Mouse (Mus musculus) CH12.LX (cell line): Measurements from ENCODE around the gene Rhbdf2. TPM values are rescaled to one million over a fixed set of nuclear protein-coding genes. Genes with fewer than 3 reads are reported as not detected.

Experiments used
- DNase-seq: peaks from one replicate; pipeline ENCODE4 v3.0.0-alpha.2; 2013; ENCODE audit errors: extremely low read depth
- H3K27ac ChIP-seq: 2 replicates; pipeline ENCODE4 v1.5.1; 2012; ENCODE audit warnings: low read depth, mild to moderate bottlenecking, control low read depth, moderate library complexity; ENCODE audit not compliant: insufficient read depth
- H3K27me3 ChIP-seq: replicated peaks from 2 replicates; pipeline ENCODE3; 2012; ENCODE audit warnings: inconsistent platforms
- H3K36me3 ChIP-seq, 2 experiments: replicated peaks in 1 of 2; 2 replicates each; pipeline versions ENCODE3 to v1.6.1; 2012; ENCODE audit warnings: inconsistent platforms in 1 of 2, low read length in 1 of 2, mild to moderate bottlenecking in 1 of 2, mixed read lengths in 1 of 2, moderate library complexity in 1 of 2; ENCODE audit not compliant: control insufficient read depth in 1 of 2, insufficient read depth in 1 of 2
- H3K4me1 ChIP-seq, 2 experiments: 2 replicates each; pipeline ENCODE4 v1.6.1; 2012; ENCODE audit warnings: inconsistent platforms in 1 of 2, moderate library complexity in 1 of 2; ENCODE audit not compliant: insufficient read depth in 2 of 2, control insufficient read depth in 1 of 2
- H3K4me2 ChIP-seq: 2 replicates; pipeline ENCODE4 v1.6.1; 2012; ENCODE audit warnings: low read depth, mild to moderate bottlenecking, control low read depth; ENCODE audit not compliant: poor library complexity, insufficient read depth, severe bottlenecking
- H3K4me3 ChIP-seq, 3 experiments: fragments of 150-350 bp in 1 of 3; sonication (generic) in 1 of 3; replicated peaks in 1 of 3; 2 replicates each; pipeline versions ENCODE3 to v1.5.1; 2011 to 2012; ENCODE audit warnings: low read depth in 2 of 3, low read length in 2 of 3, mild to moderate bottlenecking in 2 of 3, moderate library complexity in 2 of 3, control low read depth in 1 of 3, improper control_type of control experiment in 1 of 3, inconsistent platforms in 1 of 3, mixed read lengths in 1 of 3; ENCODE audit not compliant: poor library complexity in 1 of 3
- H3K79me2 ChIP-seq: replicated peaks from 2 replicates; pipeline ENCODE4 v1.6.1; 2012; ENCODE audit warnings: mild to moderate bottlenecking, moderate library complexity; ENCODE audit not compliant: control insufficient read depth, poor library complexity, insufficient read depth, severe bottlenecking; ENCODE audit errors: extremely low read depth
- H3K9ac ChIP-seq: 2 replicates; pipeline ENCODE4 v1.6.1; 2012; ENCODE audit warnings: low read depth, mild to moderate bottlenecking, control low read depth, moderate library complexity; ENCODE audit not compliant: insufficient read depth
- H3K9me3 ChIP-seq: replicated peaks from 2 replicates; pipeline ENCODE3; 2012; ENCODE audit warnings: low read length, inconsistent platforms, mixed read lengths
- BHLHE40 ChIP-seq: IDR thresholded peaks from 2 replicates; pipeline ENCODE4 v1.6.1; 2011; ENCODE audit warnings: mild to moderate bottlenecking, low read depth, low read length, improper control_type of control experiment
- CHD1 ChIP-seq: IDR thresholded peaks from 2 replicates; pipeline ENCODE4 v1.6.1; 2012; ENCODE audit warnings: low read depth, low read length, improper control_type of control experiment, inconsistent platforms
- CTCF ChIP-seq, 2 experiments: IDR thresholded peaks in 1 of 2; conservative IDR thresholded peaks in 1 of 2; 2 replicates each; pipeline ENCODE4 v1.5.1; 2011 to 2012; ENCODE audit warnings: low read depth in 2 of 2, low read length in 2 of 2, improper control_type of control experiment in 1 of 2, inconsistent platforms in 1 of 2, mild to moderate bottlenecking in 1 of 2, moderate library complexity in 1 of 2
- E2F4 ChIP-seq: IDR thresholded peaks from 2 replicates; pipeline ENCODE4 v1.6.1; 2011; ENCODE audit warnings: low read depth, low read length, improper control_type of control experiment; ENCODE audit not compliant: insufficient replicate concordance
- ELF1 ChIP-seq: IDR thresholded peaks from 2 replicates; pipeline ENCODE4 v1.6.1; 2014; ENCODE audit warnings: low read depth, mild to moderate bottlenecking, inconsistent platforms, low read length, improper control_type of control experiment
- EP300 ChIP-seq: IDR thresholded peaks from 2 replicates; pipeline ENCODE4 v1.6.1; 2011; ENCODE audit warnings: low read length, improper control_type of control experiment
- ETS1 ChIP-seq: conservative IDR thresholded peaks from 2 replicates; pipeline ENCODE4 v1.6.1; 2012; ENCODE audit warnings: low read depth, mild to moderate bottlenecking, inconsistent platforms, low read length, improper control_type of control experiment, moderate library complexity
- GABPA ChIP-seq: IDR thresholded peaks from 2 replicates; pipeline ENCODE4 v1.6.1; 2012; ENCODE audit warnings: low read depth, low read length, improper control_type of control experiment, inconsistent platforms; ENCODE audit not compliant: insufficient replicate concordance
- IRF4 ChIP-seq: IDR thresholded peaks from 2 replicates; pipeline ENCODE4 v1.6.1; 2014; ENCODE audit warnings: low read depth, mild to moderate bottlenecking, inconsistent platforms, low read length, improper control_type of control experiment
- JUND ChIP-seq: conservative IDR thresholded peaks from 2 replicates; pipeline ENCODE4 v1.6.1; 2011; ENCODE audit warnings: low read depth, low read length, improper control_type of control experiment
- MAFK ChIP-seq: IDR thresholded peaks from 2 replicates; pipeline ENCODE4 v1.6.1; 2011; ENCODE audit warnings: low read length, improper control_type of control experiment; ENCODE audit not compliant: insufficient replicate concordance
- MAX ChIP-seq: IDR thresholded peaks from 2 replicates; pipeline ENCODE4 v1.6.1; 2011; ENCODE audit warnings: low read length, improper control_type of control experiment
- MAZ ChIP-seq: IDR thresholded peaks from 2 replicates; pipeline ENCODE4 v1.6.1; 2012; ENCODE audit warnings: low read depth, mild to moderate bottlenecking, inconsistent platforms, low read length, improper control_type of control experiment, moderate library complexity
- MEF2A ChIP-seq: IDR thresholded peaks from 2 replicates; pipeline ENCODE4 v1.6.1; 2014; ENCODE audit warnings: low read depth, mild to moderate bottlenecking, inconsistent platforms, low read length, improper control_type of control experiment, borderline replicate concordance
- MXI1 ChIP-seq: IDR thresholded peaks from 2 replicates; pipeline ENCODE4 v1.6.1; 2011; ENCODE audit warnings: mild to moderate bottlenecking, low read depth, low read length, improper control_type of control experiment
- PAX5 ChIP-seq: IDR thresholded peaks from 2 replicates; pipeline ENCODE4 v1.6.1; 2012; ENCODE audit warnings: low read length, inconsistent platforms, mixed read lengths
- POLR2A ChIP-seq: IDR thresholded peaks from 2 replicates; pipeline ENCODE4 v1.6.1; 2011; ENCODE audit warnings: low read depth, mild to moderate bottlenecking, improper control_type of control experiment, low read length
- RCOR1 ChIP-seq: conservative IDR thresholded peaks from 2 replicates; pipeline ENCODE4 v1.6.1; 2012; ENCODE audit warnings: low read depth, mild to moderate bottlenecking, inconsistent platforms, low read length, improper control_type of control experiment
- SIN3A ChIP-seq: IDR thresholded peaks from 2 replicates; pipeline ENCODE4 v1.6.1; 2012; ENCODE audit warnings: low read length, improper control_type of control experiment, inconsistent platforms
- SMC3 ChIP-seq: IDR thresholded peaks from 2 replicates; pipeline ENCODE4 v1.6.1; 2011; ENCODE audit warnings: low read depth, low read length, improper control_type of control experiment
- TCF12 ChIP-seq: IDR thresholded peaks from 2 replicates; pipeline ENCODE4 v1.6.1; 2014; ENCODE audit warnings: low read depth, mild to moderate bottlenecking, inconsistent platforms, low read length, improper control_type of control experiment
- UBTF ChIP-seq: IDR thresholded peaks from 2 replicates; pipeline ENCODE4 v1.6.1; 2012; ENCODE audit warnings: low read depth, mild to moderate bottlenecking, inconsistent platforms, low read length, improper control_type of control experiment, moderate library complexity
- USF1 ChIP-seq: IDR thresholded peaks from 2 replicates; pipeline ENCODE4 v1.6.1; 2014; ENCODE audit warnings: low read depth, mild to moderate bottlenecking, inconsistent platforms, low read length, improper control_type of control experiment
- USF2 ChIP-seq: conservative IDR thresholded peaks from 2 replicates; pipeline ENCODE4 v1.6.1; 2011; ENCODE audit warnings: low read depth, low read length, improper control_type of control experiment
- ZMIZ1 ChIP-seq: IDR thresholded peaks from 2 replicates; pipeline ENCODE4 v1.6.1; 2012; ENCODE audit warnings: low read depth, mild to moderate bottlenecking, inconsistent platforms, low read length, improper control_type of control experiment
- ZNF384 ChIP-seq: IDR thresholded peaks from 2 replicates; pipeline ENCODE4 v1.6.1; 2012; ENCODE audit warnings: low read depth, low read length, improper control_type of control experiment, inconsistent platforms
- dilution Hi-C: fragments of 300-500 bp; cut with MboI; formaldehyde crosslinking; loops from 2 replicates; pipeline ENCODE4 v1.14.3; 2020; ENCODE audit warnings: low sequenced_read_pairs; ENCODE audit not compliant: extremely low pct_unique_long_range_greater_than_20kb, extremely low pct_ligation_motif_present
- in situ Hi-C: fragments of 300-500 bp; cut with MboI; formaldehyde crosslinking; loops from 3 replicates; pipeline ENCODE4 v1.14.3; 2019; ENCODE audit warnings: low sequenced_read_pairs, low pct_ligation_motif_present, low pct_unique_long_range_greater_than_20kb, mixed read lengths
- polyA plus RNA-seq: library from polyadenylated mRNA; unstranded; fragments of >175 nt; gene quantifications from 2 replicates; pipeline ENCODE4 v1.2.1, GENCODE M21; 2012; ENCODE audit warnings: low read depth; ENCODE audit not compliant: insufficient read length
- total RNA-seq, 2 experiments: library from RNA; depleted of rRNA; stranded (reverse); fragments of 300-350 nt in 1 of 2; fragments of >200 nt in 1 of 2; gene quantifications; 2 replicates each; pipeline ENCODE4 v1.2.3; 2012 to 2014

Rhbdf2 gene
- total and polyA plus RNA-seq, 3 experiments = 3.1 to 14.7 (median 12.1) TPM

DNA sequence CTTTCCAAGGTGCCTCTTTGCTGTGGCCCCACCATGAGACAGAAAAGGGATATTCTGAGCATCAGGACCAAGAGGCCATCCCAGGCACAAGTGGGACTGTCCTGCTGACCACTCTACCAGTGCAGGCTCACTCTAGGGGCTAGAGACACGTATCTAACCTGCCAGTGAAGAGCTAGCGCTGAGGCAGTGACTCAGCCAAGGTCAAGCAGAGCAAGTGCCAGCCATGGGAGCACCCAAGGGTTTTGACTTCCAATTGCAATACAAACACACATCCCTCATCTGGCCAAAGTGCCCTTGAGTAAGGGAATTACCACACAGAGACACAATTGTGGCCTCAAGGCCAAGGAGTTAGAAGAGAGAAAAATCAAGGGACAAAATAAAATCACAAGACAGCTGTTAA is 51.4 kb downstream of the Rhbdf2 start:
- in situ Hi-C loops = no loop called here
- peaks cover 22 to 87% of the 10 kb centered on the region in 2 experiments for H3K4me1 ChIP-seq
- H3K4me2 ChIP-seq = no peak overlapping the region
- H3K27me3 ChIP-seq = no peaks in the 10 kb centered on the region
- no peaks in the 10 kb centered on the region for H3K9me3 ChIP-seq
- H3K36me3 ChIP-seq = peaks cover 0 to 50% of the 10 kb centered on the region in 2 experiments
- peaks cover 32% of the 10 kb centered on the region for H3K79me2 ChIP-seq
- no peak overlapping the region for H3K27ac ChIP-seq
- H3K9ac ChIP-seq = no peak overlapping the region
- TF ChIP-seq IRF4 (no peak), USF2 (no peak), MXI1 (no peak), MAFK (no peak), USF1 (no peak), MAX (no peak), TCF12 (no peak), ETS1 (no peak), CHD1 (no peak), ZMIZ1 (no peak), RCOR1 (no peak), POLR2A (no peak), E2F4 (no peak), EP300 (no peak), ZNF384 (no peak), ELF1 (no peak), GABPA (no peak), MEF2A (no peak), UBTF (no peak)
- TF ChIP-seq, all 38 proteins: peak for 0
- dilution Hi-C loops = no loop called here
- DNase-seq = no peak
- no peak overlapping the region for H3K4me3 ChIP-seq

GRCm38 (mm10) chr11:116574982-116575381 is 51.8 kb downstream of the Rhbdf2 start:
- peaks cover 22 to 87% of the 10 kb centered on the region in 2 experiments for H3K4me1 ChIP-seq
- H3K4me2 ChIP-seq = no peak overlapping the region
- no peak overlapping the region for H3K4me3 ChIP-seq
- H3K79me2 ChIP-seq = peaks cover 28% of the 10 kb centered on the region; the same call in 1 of the 2 replicates
- dilution Hi-C loops = no loop called here
- H3K36me3 ChIP-seq = peaks cover 0 to 50% of the 10 kb centered on the region in 2 experiments
- no peak for DNase-seq
- no peak overlapping the region for H3K27ac ChIP-seq
- in situ Hi-C loops = no loop called here
- no peaks in the 10 kb centered on the region for H3K9me3 ChIP-seq
- no peak for TF ChIP-seq SIN3A
- no peak for TF ChIP-seq PAX5
- TF ChIP-seq CTCF (conservative IDR thresholded peaks at IDR 0.05 in 1 of 2, IDR thresholded peaks at IDR 0.05 in 1 of 2; ENCODE audit: low read depth in 2 of 2, low read length in 2 of 2) = no peak
- TF ChIP-seq IRF4 = no peak
- TF ChIP-seq MEF2A = no peak
- no peak for TF ChIP-seq MXI1
- TF ChIP-seq MAZ = no peak
- no peak for TF ChIP-seq JUND
- TF ChIP-seq MAFK = no peak
- TF ChIP-seq BHLHE40 = no peak
- TF ChIP-seq ZNF384 = no peak
- TF ChIP-seq TCF12 = no peak
- no peak for TF ChIP-seq SMC3
- no peak overlapping the region for H3K9ac ChIP-seq
- no peaks in the 10 kb centered on the region for H3K27me3 ChIP-seq
